Mouse (Mus musculus): Measurements from ENCODE around the gene Olfr1509.

DNA sequence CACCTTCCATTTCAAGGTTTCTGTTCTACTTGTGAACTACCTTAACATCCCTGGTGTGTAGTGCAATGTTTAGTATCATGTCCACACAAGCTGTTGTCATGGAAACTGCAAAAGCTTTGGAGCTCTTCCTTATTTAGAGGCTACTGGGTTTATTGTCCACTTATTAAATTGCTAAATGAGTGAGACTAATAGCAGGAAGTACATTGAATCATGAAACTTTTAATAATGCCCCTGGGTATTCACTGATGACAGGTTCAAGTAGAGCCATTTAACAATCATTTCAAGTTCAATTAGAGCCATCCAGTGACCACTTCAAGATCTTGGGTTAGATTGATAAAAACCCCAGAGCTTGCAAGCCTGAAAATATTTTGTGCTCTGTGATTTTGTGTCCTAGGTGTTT lies at the start of gene Olfr1509:
- TF ChIP-seq POLR2A (IDR thresholded peaks at IDR 0.05; ENCODE audit: borderline replicate concordance, insufficient read depth, low read length) = no peak
- TF ChIP-seq CTCF (IDR thresholded peaks at IDR 0.05; ENCODE audit: borderline replicate concordance, insufficient read depth, low read depth, low read length) = no peak
